Mouse (Mus musculus) heart, embryonic 16.5 days (tissue): ENCODE measurements around the gene Gpr82. TPM values are rescaled to one million over a fixed set of nuclear protein-coding genes. Genes with fewer than 3 reads are reported as not detected.

Source experiments
- ATAC-seq: fragments of 200-750 bp; cut with Nextera tagmentation; replicated peaks from 2 replicates; pipeline ENCODE4 v1.8.0; 2017; ENCODE audit warnings: moderate number of reproducible peaks; ENCODE audit not compliant: insufficient read depth, low FRiP score; ENCODE audit errors: extremely low read depth
- H3K27ac ChIP-seq: fragments of 300-500 bp; sonication (generic); 2 replicates; pipeline ENCODE4 v1.5.1; 2014; ENCODE audit warnings: mild to moderate bottlenecking, low read length, control low read depth, moderate library complexity
- H3K27me3 ChIP-seq: fragments of 300-500 bp; sonication (generic); 2 replicates; pipeline ENCODE4 v1.6.1; 2014; ENCODE audit warnings: low read length, mixed read lengths; ENCODE audit not compliant: control insufficient read depth, insufficient read depth
- H3K36me3 ChIP-seq: fragments of 300-500 bp; sonication (generic); 2 replicates; pipeline ENCODE4 v1.6.1; 2014; ENCODE audit not compliant: control insufficient read depth, insufficient read depth
- H3K4me1 ChIP-seq: fragments of 300-500 bp; sonication (generic); 2 replicates; pipeline ENCODE4 v1.6.1; 2014; ENCODE audit warnings: low read length, mixed read lengths; ENCODE audit not compliant: control insufficient read depth, insufficient read depth
- H3K4me2 ChIP-seq: fragments of 300-500 bp; sonication (generic); 2 replicates; pipeline ENCODE4 v1.6.1; 2014; ENCODE audit warnings: low read depth, mild to moderate bottlenecking, control low read depth, low read length
- H3K4me3 ChIP-seq: fragments of 300-500 bp; sonication (generic); 2 replicates; pipeline ENCODE4 v1.5.1; 2014; ENCODE audit warnings: mild to moderate bottlenecking, control low read depth, low read length
- H3K9ac ChIP-seq: fragments of 300-500 bp; sonication (generic); 2 replicates; pipeline ENCODE4 v1.6.1; 2014; ENCODE audit warnings: low read length, control low read depth
- H3K9me3 ChIP-seq: fragments of 300-500 bp; sonication (generic); replicated peaks from 2 replicates; pipeline ENCODE4 v1.6.1; 2016; ENCODE audit warnings: low read length; ENCODE audit not compliant: control insufficient read depth
- WGBS: fragments of 180-500 bp; shearing (Covaris S2); extraction: QIAGEN DNeasy Blood & Tissue Kit; methylation state at CpG from one replicate; pipeline ENCODE4 v1.1.7; 2014; 5-methylcytosine and 5-hydroxymethylcytosine counted together
- polyA plus RNA-seq: library from polyadenylated mRNA; unstranded; fragments of >200 nt; fragmentation: Nextera tagmentation; extraction: Ambion mirVana; gene quantifications from 2 replicates; pipeline ENCODE4 v1.2.1, GENCODE M21; 2015

The Gpr82 gene
- polyA plus RNA-seq, result 0.15 and 0.17 TPM in 2 replicates

- no peak for ATAC-seq
- no peaks in the 10 kb centered on the region for H3K4me1 ChIP-seq
- no peak within 1 kb of the TSS for H3K4me3 ChIP-seq
- H3K27me3 ChIP-seq, result no peaks in the 10 kb centered on the region
- H3K9ac ChIP-seq, result no peak within 1 kb of the TSS
- no peak within 1 kb of the TSS for H3K27ac ChIP-seq
- H3K36me3 ChIP-seq, result no peaks in the 10 kb centered on the region
- no peaks in the 10 kb centered on the region for H3K9me3 ChIP-seq
- no peak within 1 kb of the TSS for H3K4me2 ChIP-seq
- 85% methylated on average over 5 of the region's 5 CpGs for WGBS
Measured at GRCm38 (mm10) chrX:13661063-13661462, at the start of gene Gpr82. Gene Gpr82, plus strand, starts transcription at chrX:13661363.

GRCm38 (mm10) chrX:13612115-13612514 lies 49.0 kb upstream of the Gpr82 start:
- Histone ChIP-seq H3K36me3 (no peaks in the 10 kb centered on the region), H3K4me3 (no peak overlapping the region), H3K27me3 (no peaks in the 10 kb centered on the region), H3K4me2 (no peak overlapping the region), H3K27ac (no peak overlapping the region), H3K9me3 (0 out of 2 replicates have a peak, but pooled peaks cover 2% of the 10 kb centered on the region), H3K9ac (no peak overlapping the region), H3K4me1 (no peaks in the 10 kb centered on the region)
- 43% methylated on average over 2 of the region's 2 CpGs for WGBS
- ATAC-seq, result no peak

GRCm38 (mm10) chrX:13616726-13617125 lies 44.4 kb upstream of the Gpr82 start:
- WGBS, result 39% methylated on average over 1 of the region's 1 CpGs
- Histone ChIP-seq H3K4me1 (no peaks in the 10 kb centered on the region), H3K27me3 (no peaks in the 10 kb centered on the region), H3K27ac (no peak overlapping the region), H3K36me3 (no peaks in the 10 kb centered on the region), H3K9me3 (no peaks in the 10 kb centered on the region), H3K4me3 (no peak overlapping the region), H3K4me2 (no peak overlapping the region), H3K9ac (no peak overlapping the region)
- ATAC-seq, result no peak

- no peak overlapping the region for H3K27ac ChIP-seq
- 97% methylated on average over 1 of the region's 1 CpGs for WGBS
- no peaks in the 10 kb centered on the region for H3K36me3 ChIP-seq
- no peak overlapping the region for H3K9ac ChIP-seq
- no peaks in the 10 kb centered on the region for H3K4me1 ChIP-seq
- no peak for ATAC-seq
- no peaks in the 10 kb centered on the region for H3K9me3 ChIP-seq
- H3K4me2 ChIP-seq, result no peak overlapping the region
- H3K4me3 ChIP-seq, result no peak overlapping the region
- H3K27me3 ChIP-seq, result no peaks in the 10 kb centered on the region
Measured at GRCm38 (mm10) chrX:13617294-13617693, 43.9 kb upstream of the Gpr82 start.

GRCm38 (mm10) chrX:13618476-13618875 lies 42.7 kb upstream of the Gpr82 start:
- no peaks in the 10 kb centered on the region for H3K36me3 ChIP-seq
- no peaks in the 10 kb centered on the region for H3K27me3 ChIP-seq
- H3K9ac ChIP-seq, result no peak overlapping the region
- no peak overlapping the region for H3K4me2 ChIP-seq
- no peaks in the 10 kb centered on the region for H3K9me3 ChIP-seq
- ATAC-seq, result no peak
- no peaks in the 10 kb centered on the region for H3K4me1 ChIP-seq
- H3K4me3 ChIP-seq, result no peak overlapping the region
- 68% methylated on average over 4 of the region's 4 CpGs for WGBS
- H3K27ac ChIP-seq, result no peak overlapping the region

GRCm38 (mm10) chrX:13621473-13621872 lies 39.7 kb upstream of the Gpr82 start:
- no peaks in the 10 kb centered on the region for H3K36me3 ChIP-seq
- no peak overlapping the region for H3K27ac ChIP-seq
- 56% methylated on average over 4 of the region's 4 CpGs for WGBS
- H3K9ac ChIP-seq, result no peak overlapping the region
- H3K4me3 ChIP-seq, result no peak overlapping the region
- H3K9me3 ChIP-seq, result no peaks in the 10 kb centered on the region
- no peak overlapping the region for H3K4me2 ChIP-seq
- no peak for ATAC-seq
- no peaks in the 10 kb centered on the region for H3K27me3 ChIP-seq
- no peaks in the 10 kb centered on the region for H3K4me1 ChIP-seq

GRCm38 (mm10) chrX:13622654-13623053 lies 38.5 kb upstream of the Gpr82 start:
- Histone ChIP-seq H3K9me3 (no peaks in the 10 kb centered on the region), H3K27me3 (no peaks in the 10 kb centered on the region), H3K36me3 (no peaks in the 10 kb centered on the region), H3K27ac (no peak overlapping the region), H3K4me2 (no peak overlapping the region), H3K4me1 (no peaks in the 10 kb centered on the region), H3K9ac (no peak overlapping the region), H3K4me3 (no peak overlapping the region)
- ATAC-seq, result no peak
- 77% methylated on average over 5 of the region's 5 CpGs for WGBS

- Histone ChIP-seq H3K9ac (no peak within 1 kb of the TSS), H3K4me3 (no peak within 1 kb of the TSS), H3K36me3 (no peaks in the 10 kb centered on the region), H3K27me3 (no peaks in the 10 kb centered on the region), H3K9me3 (no peaks in the 10 kb centered on the region), H3K27ac (no peak within 1 kb of the TSS), H3K4me2 (no peak within 1 kb of the TSS), H3K4me1 (no peaks in the 10 kb centered on the region)
- ATAC-seq, result no peak
- 63% methylated on average over 5 of the region's 5 CpGs for WGBS
Measured at GRCm38 (mm10) chrX:13631599-13632283, 29.4 kb upstream of the Gpr82 start, which contains the start of gene Gpr34. Gene Gpr34, plus strand, starts transcription at chrX:13632089.

- Histone ChIP-seq H3K36me3 (no peaks in the 10 kb centered on the region), H3K4me2 (no peak overlapping the region), H3K27me3 (no peaks in the 10 kb centered on the region), H3K9me3 (no peaks in the 10 kb centered on the region), H3K4me3 (no peak overlapping the region), H3K4me1 (no peaks in the 10 kb centered on the region), H3K9ac (no peak overlapping the region), H3K27ac (no peak overlapping the region)
- WGBS, result 84% methylated on average over 1 of the region's 1 CpGs
- no peak for ATAC-seq
Measured at GRCm38 (mm10) chrX:13636398-13636797, 24.8 kb upstream of the Gpr82 start.
